Mouse (Mus musculus): Measurements from ENCODE around the gene Olfr1234.

GRCm38 (mm10) chr2:89400882-89401281 lies 36.2 kb upstream of the Olfr1234 start:
- TF ChIP-seq POLR2A (IDR thresholded peaks at IDR 0.05; ENCODE audit: extremely low read depth, insufficient read depth, low read length) (no peak), CTCF (IDR thresholded peaks at IDR 0.05; ENCODE audit: low read depth, low read length) (no peak)

Data from liver, adult 2 months (tissue).